Mouse (Mus musculus): Measurements from ENCODE around the gene Hdhd5. TPM values are rescaled to one million over a fixed set of nuclear protein-coding genes. Genes with fewer than 3 reads are reported as not detected.

Gene Hdhd5
- polyA plus RNA-seq (2015; fragmentation: Nextera tagmentation; extraction: Ambion mirVana), result 6.6 and 7.1 TPM in 2 replicates

DNA sequence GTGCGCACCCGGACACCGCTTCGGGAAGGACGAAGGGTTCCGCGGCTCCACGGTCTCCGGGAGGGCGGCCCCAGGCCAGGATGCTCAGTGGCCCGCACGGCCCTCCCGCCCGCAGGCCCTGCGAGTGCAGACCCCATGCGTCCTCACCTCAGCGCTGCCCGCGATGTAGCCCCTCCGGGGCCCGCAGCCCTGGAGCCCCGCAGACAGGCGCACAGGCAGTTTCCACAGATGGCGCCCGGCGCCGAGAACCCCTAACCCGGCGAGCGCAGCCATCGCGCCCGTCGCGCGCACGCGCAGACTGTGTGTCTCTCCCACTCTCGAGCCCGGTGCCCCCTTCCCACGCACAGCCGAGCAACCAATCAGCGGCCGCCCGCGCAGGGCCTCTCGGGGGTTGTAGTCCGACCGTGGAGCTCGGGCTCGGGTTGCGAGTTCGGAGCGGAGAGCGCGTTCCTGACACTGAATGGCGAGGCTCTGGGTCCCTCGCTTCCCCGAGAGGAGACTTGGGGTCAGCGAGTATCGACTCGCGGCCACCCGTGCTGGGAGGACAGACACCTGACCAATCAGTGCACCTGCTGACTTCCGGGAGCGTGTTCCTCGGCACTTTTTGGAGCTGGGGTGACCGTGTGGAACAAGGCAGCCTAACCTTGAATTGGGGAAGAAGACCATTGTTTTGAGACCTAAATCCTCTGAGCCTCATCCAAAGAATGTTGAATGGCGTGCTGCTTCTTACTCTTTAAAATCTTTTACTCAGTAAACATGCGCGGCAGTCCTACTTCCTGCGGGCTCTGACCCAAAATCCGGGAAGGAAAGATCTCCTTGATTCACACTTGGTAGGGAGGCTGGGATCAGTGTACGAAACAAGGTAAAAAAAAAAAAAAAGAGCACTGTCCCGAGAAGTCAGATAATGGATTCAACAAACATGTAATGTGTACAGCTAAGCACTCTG, at the start of gene Hdhd5:
Gene Hdhd5, minus strand, starts transcription at position 300 of the 946 bp plus-strand sequence.
- 0% methylated on average over 70 of the region's 75 CpGs for WGBS (ENCODE audit: insufficient replicate concordance)
- peaks cover 22% of the 10 kb centered on the region for H3K4me1 ChIP-seq (ENCODE audit: insufficient read depth)
- H3K4me2 ChIP-seq (ENCODE audit: low read depth, low read length), result peak within 1 kb of the TSS; percentile 98
- no peaks in the 10 kb centered on the region for H3K36me3 ChIP-seq (replicated peaks; ENCODE audit: insufficient read depth, low read length)
- H3K9ac ChIP-seq (replicated peaks), result peak within 1 kb of the TSS; percentile 85
- DNase-seq, result peak; percentile 92
- H3K4me3 ChIP-seq (ENCODE audit: low read depth, low read length), result peak within 1 kb of the TSS; percentile 94
- no peaks in the 10 kb centered on the region for H3K9me3 ChIP-seq (ENCODE audit: low read length)
- TF ChIP-seq EP300 (IDR thresholded peaks at IDR 0.05; ENCODE audit: low read depth) (no peak), CTCF (IDR thresholded peaks at IDR 0.05; ENCODE audit: low read depth) (no peak)
- peak; percentile 98 for ATAC-seq
- no peaks in the 10 kb centered on the region for H3K27me3 ChIP-seq (ENCODE audit: insufficient read depth, low read length)
- H3K27ac ChIP-seq (ENCODE audit: low read depth), result peak within 1 kb of the TSS; percentile 78

DNA sequence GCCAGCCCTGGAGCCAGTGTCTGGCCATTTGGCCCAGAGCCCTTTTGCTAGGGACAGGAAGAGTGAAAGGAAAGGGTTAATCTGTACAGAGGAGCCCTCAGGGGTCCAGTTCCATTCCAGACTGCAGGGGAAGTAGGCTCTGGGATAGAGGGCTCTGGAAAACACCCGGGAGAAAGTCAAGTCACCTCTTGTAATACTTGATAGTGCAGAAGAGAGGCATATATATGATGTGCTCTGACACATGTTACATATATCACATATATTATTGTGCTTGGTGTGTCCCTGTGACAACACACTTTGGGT, 49.5 kb upstream of the Hdhd5 start:
- 7% methylated on average over 1 of the region's 1 CpGs for WGBS (ENCODE audit: insufficient replicate concordance)
- peaks cover 28% of the 10 kb centered on the region for H3K4me1 ChIP-seq (ENCODE audit: insufficient read depth)
- no peak for ATAC-seq

DNA sequence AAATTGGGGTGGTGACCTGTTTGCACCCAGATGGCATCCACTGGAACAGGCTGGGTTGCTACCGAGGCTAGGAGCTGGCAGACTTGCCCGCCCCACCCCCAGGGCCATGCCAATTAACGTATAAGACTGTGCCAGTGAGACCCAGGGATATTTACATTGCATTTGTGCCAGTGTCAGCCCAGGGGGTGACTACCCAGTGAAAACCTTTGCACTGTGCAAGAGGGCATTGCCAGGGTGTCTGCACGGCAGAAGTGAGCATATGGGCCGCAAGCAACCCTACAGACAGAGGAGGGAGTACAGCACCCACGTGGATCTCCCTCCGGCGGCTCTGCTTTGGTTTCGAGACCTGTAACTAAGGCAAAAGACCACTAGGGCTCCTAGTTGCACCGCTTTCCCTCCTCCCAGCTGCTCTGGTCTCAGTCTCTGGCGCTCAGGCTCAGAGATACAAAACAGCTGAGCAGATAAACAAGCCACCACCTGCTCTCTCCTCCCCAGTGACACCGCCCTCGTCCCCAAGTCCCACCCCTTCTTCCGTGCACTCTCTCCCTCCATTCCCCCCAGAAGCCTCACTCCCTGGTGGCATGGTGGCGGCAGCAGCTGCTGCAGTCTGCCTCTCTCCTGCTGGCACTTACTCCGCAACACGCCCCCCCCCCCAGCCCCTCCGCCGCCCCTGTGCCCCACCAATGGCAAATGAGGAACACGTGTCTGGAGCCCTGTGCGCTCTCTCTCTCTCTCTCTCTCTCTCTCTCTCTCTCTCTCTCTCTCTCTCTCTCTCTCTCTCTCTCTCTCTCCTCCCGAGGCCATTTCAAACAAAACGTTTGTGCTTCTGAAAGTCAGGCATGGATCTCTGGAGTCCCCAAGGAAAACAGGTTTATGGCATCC, 49.0 kb upstream of the Hdhd5 start:
- WGBS (ENCODE audit: insufficient replicate concordance), result 2% methylated on average over 18 of the region's 23 CpGs
- ATAC-seq, result peak; percentile 95
- no peaks in the 10 kb centered on the region for H3K9me3 ChIP-seq (ENCODE audit: low read length)
- H3K9ac ChIP-seq (replicated peaks), result peak overlapping the region; percentile 58
- peak overlapping the region; percentile 75 for H3K4me2 ChIP-seq (ENCODE audit: low read depth, low read length)
- peak; percentile 80 for DNase-seq
- TF ChIP-seq EP300 (IDR thresholded peaks at IDR 0.05; ENCODE audit: low read depth), result peak; percentile 34; the same call in 1 of the 2 replicates
- peak; percentile 64 for TF ChIP-seq CTCF (IDR thresholded peaks at IDR 0.05; ENCODE audit: low read depth)
- peak overlapping the region; percentile 41 for H3K4me3 ChIP-seq (ENCODE audit: low read depth, low read length)
- peaks cover 28% of the 10 kb centered on the region for H3K4me1 ChIP-seq (ENCODE audit: insufficient read depth)
- H3K27me3 ChIP-seq (ENCODE audit: insufficient read depth, low read length), result no peaks in the 10 kb centered on the region
- H3K36me3 ChIP-seq (replicated peaks; ENCODE audit: insufficient read depth, low read length), result no peaks in the 10 kb centered on the region
- H3K27ac ChIP-seq (ENCODE audit: low read depth), result peak overlapping the region; percentile 84

More for the DNA sequence above, 49.5 kb upstream of the Hdhd5 start:
- Histone ChIP-seq H3K27me3 (ENCODE audit: insufficient read depth, low read length) (no peaks in the 10 kb centered on the region), H3K4me3 (ENCODE audit: low read depth, low read length) (peak overlapping the region; percentile 41; the same call in 1 of the 2 replicates), H3K27ac (ENCODE audit: low read depth) (peak overlapping the region; percentile 84), H3K36me3 (replicated peaks; ENCODE audit: insufficient read depth, low read length) (no peaks in the 10 kb centered on the region), H3K9me3 (ENCODE audit: low read length) (no peaks in the 10 kb centered on the region), H3K9ac (replicated peaks) (no peak overlapping the region), H3K4me2 (ENCODE audit: low read depth, low read length) (peak overlapping the region; percentile 75)
- no peak for DNase-seq
- TF ChIP-seq EP300 (IDR thresholded peaks at IDR 0.05; ENCODE audit: low read depth) (no peak), CTCF (IDR thresholded peaks at IDR 0.05; ENCODE audit: low read depth) (no peak)

DNA sequence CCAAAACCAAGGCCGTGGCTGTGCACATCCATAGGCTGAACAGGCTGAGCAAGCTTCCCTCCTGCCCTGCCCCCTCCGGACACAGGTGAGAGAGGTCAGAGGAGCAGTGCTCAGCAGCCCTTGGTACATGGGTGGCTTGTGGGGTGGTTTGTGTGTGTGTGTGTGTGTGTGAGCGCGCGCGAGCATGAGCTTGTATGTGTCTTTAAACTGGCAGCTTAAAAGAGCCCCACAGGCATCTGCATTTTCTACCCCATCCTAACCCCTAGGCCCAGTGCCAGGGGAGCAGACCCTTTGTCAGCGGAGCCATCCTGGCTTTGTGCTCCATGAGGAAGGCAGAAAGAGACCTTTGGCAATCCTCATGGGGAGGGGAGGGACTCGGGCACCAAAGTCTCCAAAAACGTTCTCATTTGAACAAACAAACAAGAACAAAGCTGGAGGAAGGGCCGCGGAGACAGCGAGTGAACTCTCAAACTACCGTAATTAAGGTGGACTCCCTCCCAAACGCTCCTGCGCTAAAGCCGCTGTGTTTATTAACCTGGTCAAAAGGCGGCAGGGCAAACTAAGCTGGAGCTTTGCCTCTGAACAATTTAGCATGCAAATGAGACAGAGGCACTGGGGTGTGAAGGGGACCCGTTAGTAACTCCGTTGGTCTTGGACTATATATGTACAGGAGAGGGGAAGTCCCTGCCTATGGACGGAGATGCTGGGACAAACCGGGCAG, 48.2 kb upstream of the Hdhd5 start:
- 13% methylated on average over 21 of the region's 21 CpGs for WGBS (ENCODE audit: insufficient replicate concordance)
- TF ChIP-seq EP300 (IDR thresholded peaks at IDR 0.05; ENCODE audit: low read depth) (no peak), CTCF (IDR thresholded peaks at IDR 0.05; ENCODE audit: low read depth) (peak; percentile 25; the same call in 1 of the 2 replicates)
- Histone ChIP-seq H3K27me3 (ENCODE audit: insufficient read depth, low read length) (no peaks in the 10 kb centered on the region), H3K4me2 (ENCODE audit: low read depth, low read length) (peak overlapping the region; percentile 75), H3K36me3 (replicated peaks; ENCODE audit: insufficient read depth, low read length) (no peaks in the 10 kb centered on the region), H3K9ac (replicated peaks) (peak overlapping the region; percentile 58), H3K4me1 (ENCODE audit: insufficient read depth) (peaks cover 28% of the 10 kb centered on the region), H3K9me3 (ENCODE audit: low read length) (no peaks in the 10 kb centered on the region), H3K27ac (ENCODE audit: low read depth) (peak overlapping the region; percentile 84), H3K4me3 (ENCODE audit: low read depth, low read length) (peak overlapping the region; percentile 41)
- peak; percentile 38 for ATAC-seq
- DNase-seq, result peak; percentile 60

DNA sequence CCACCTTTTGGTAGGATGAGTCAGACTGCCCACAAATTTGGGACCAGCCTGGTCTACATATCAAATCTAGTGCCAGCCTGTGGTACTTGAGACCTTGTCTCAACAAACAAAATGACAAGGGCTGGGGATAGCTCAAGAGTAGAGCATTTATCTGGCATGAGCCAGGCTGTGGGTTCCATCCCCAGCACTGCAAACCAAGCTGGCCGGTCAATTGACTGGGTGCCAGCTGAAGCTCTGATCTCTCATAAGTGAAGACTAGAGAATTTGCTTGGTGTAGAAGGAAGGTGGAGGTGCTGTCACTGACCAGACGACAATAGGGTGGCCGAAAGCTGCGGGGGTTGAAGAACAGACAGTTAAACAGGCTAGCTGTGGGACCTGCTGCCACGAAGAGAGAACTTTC, 47.4 kb upstream of the Hdhd5 start:
- TF ChIP-seq EP300 (IDR thresholded peaks at IDR 0.05; ENCODE audit: low read depth), result no peak
- TF ChIP-seq CTCF (IDR thresholded peaks at IDR 0.05; ENCODE audit: low read depth), result no peak
- H3K27ac ChIP-seq (ENCODE audit: low read depth), result peak overlapping the region; percentile 84
- no peaks in the 10 kb centered on the region for H3K9me3 ChIP-seq (ENCODE audit: low read length)
- H3K4me3 ChIP-seq (ENCODE audit: low read depth, low read length), result no peak overlapping the region
- H3K36me3 ChIP-seq (replicated peaks; ENCODE audit: insufficient read depth, low read length), result no peaks in the 10 kb centered on the region
- H3K9ac ChIP-seq (replicated peaks), result peak overlapping the region; percentile 58; the same call in 1 of the 2 replicates
- 61% methylated on average over 5 of the region's 5 CpGs for WGBS (ENCODE audit: insufficient replicate concordance)
- no peaks in the 10 kb centered on the region for H3K27me3 ChIP-seq (ENCODE audit: insufficient read depth, low read length)
- ATAC-seq (no peak), DNase-seq (no peak)
- no peak overlapping the region for H3K4me2 ChIP-seq (ENCODE audit: low read depth, low read length)
- H3K4me1 ChIP-seq (ENCODE audit: insufficient read depth), result peaks cover 28% of the 10 kb centered on the region

All from liver, postnatal 0 days (tissue).